Mouse (Mus musculus) left cerebral cortex, adult 18-20 months (tissue): ENCODE data around the gene Ankrd35. TPM values are rescaled to one million over a fixed set of nuclear protein-coding genes. Genes with fewer than 3 reads are reported as not detected.
A peak's percentile ranks its signal among the peaks of the same experiment; 100 is the strongest.
"Not testable (repeated sequence)": the region's sequence is repeated elsewhere in the genome, so short reads cannot be mapped to it uniquely, and the experiment has no call there.

ENCODE experiments used
- DNase-seq, 2 experiments: peaks; one replicate each; pipeline ENCODE4 v3.0.0; 2021 to 2022; ENCODE audit warnings: low spot score in 2 of 2, mixed read lengths in 1 of 2
- total RNA-seq, 2 experiments: library from RNA; stranded (reverse); gene quantifications; 2 replicates each; pipeline ENCODE4 v1.2.3; 2021

Gene Ankrd35
- total RNA-seq, 2 experiments from 2014 or later = 8.1 to 9.0 TPM

DNA sequence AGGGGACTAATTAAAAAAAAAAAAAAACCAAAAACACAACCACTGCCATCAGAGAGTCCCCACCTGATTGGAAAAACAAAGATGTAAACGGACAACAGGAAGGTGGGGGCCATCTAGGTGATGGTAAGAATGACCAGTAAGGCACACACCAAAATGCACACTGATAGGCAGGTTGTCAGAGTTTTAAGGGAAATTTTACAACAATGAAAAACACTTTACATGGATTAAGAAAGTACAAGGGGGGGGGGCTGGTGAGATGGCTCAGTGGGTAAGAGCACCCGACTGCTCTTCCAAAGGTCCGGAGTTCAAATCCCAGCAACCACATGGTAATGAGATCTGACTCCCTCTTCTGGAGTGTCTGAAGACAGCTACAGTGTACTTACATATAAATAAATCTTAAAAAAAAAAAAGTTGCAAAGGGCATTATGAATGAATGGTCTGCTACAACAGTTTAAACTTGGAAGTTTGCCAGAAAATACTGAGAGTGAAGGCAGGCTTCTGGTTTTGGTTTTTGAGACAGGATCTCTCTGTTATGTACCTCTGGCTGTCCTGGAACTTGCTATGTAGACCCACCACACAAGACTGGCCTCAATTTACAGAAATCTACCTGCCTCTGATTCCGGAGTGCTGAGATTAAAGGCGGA, 1.4 kb upstream of the Ankrd35 start:
- no peak for DNase-seq

DNA sequence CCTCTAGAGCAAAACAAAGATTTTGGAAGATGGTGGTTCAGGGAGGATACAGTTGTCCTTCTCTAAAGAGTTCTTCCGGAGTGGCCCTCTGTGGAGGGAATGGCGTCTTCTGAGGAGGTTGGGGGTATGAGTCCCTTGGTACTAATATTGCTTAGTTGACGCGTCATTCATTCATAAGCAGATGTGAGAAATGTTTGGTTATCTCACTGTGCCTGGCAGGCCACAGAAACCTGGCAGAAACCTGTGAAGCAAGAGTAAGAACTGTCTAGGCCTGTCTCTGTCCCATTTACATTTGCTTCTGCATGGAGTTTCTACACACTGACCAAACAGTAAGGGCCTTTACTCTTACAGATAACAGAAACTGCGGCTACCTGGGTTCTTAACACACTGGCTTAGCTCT, 1.6 kb downstream of the Ankrd35 start:
- no peak for DNase-seq

DNA sequence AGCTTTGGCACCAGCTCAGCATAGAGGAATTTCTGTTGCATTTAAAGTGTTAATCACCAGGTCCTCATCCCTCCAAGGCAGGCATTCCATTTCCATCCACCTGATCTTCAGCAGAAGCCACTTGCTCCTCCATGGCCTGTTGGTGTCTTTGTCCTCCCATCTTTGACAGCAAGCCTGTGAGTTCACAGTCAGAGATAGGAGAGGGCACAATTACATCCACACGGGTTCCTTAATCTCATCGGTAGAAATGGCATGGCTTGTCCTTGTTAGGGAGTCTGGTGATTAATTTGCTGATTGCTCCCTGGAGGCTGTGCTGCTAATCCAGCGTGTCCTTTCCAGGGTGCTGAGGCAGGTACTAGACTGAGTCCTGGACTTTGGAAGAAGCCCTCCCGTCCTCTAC, 3.6 kb downstream of the Ankrd35 start:
- no peak for DNase-seq

DNA sequence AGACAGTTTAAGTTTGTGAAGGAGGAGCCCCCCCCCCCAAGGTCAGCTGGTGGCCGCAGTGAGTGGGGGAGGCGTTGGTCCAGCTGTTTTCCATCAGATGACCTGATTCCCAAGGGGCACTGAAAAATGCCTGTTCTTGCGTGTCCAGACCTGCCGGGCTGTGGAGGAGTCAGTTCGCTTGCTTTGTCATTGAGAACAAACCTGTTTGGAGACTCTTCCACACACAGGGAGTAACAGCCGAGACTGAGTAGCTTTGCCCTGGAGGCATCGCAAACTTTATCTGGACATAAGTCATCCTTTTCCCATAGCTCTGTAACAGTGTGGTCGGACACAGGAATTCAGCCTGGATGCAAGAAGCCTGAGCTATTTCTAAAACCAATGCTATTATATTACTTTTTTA, 4.5 kb downstream of the Ankrd35 start:
- no peak for DNase-seq

DNA sequence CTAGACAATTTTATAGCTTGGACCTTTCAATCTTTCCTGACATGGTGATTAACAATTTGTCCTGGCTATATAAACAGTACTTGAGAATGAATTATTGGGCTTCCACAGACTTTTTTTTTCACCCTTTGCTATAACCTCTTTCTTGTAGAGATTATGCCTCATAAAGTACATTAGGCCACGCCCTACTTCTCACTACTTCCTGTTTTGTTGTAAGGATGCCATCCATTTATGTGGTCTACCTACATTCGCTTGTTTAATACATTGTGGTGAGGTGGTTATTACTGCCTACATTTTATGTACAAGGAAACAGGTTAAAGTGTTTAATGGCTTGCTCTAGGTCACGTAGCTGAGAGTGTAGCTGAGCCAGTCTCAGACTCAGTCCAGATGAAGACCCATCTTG, 5.2 kb downstream of the Ankrd35 start:
- DNase-seq = no peak

DNA sequence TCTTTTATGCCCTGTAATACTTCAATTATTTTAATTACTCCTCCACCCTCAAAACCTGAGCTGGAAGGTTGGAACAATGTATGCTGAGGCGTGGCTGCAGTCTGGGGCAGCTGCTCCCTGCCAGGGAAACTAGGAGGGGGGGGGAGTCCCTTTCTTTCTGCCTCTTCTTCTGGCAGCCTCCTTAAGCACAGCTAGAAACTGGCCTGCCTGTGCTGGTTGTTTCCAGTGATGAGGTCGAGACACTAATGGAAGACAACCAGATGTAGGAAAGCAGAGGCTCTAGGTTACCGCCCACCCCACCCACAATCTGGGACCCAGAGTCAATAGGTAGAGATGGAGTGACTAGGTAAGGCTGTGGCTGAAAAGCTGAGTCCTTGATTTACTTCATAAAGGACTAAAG, 5.8 kb downstream of the Ankrd35 start:
- DNase-seq = no peak

DNA sequence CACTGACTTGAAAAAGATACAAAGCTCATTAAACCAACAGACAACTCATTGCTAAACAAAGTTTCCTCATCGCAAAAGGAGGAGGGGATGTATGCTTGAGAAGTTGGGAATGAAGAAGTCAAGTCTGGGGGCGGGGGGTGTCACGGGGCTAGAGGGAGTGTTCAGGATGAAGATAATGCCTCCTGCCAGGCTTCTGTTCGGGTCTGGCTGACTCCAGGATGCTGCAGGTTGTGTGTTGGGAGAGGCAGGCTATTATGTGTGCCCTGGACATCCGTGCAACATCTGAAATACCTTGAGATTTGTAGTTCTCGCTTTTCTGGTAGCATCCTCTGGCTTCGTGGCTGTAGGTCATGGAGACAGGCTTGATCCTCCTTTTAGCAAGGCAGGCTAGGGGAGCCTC, 8.5 kb downstream of the Ankrd35 start:
- DNase-seq = no peak

DNA sequence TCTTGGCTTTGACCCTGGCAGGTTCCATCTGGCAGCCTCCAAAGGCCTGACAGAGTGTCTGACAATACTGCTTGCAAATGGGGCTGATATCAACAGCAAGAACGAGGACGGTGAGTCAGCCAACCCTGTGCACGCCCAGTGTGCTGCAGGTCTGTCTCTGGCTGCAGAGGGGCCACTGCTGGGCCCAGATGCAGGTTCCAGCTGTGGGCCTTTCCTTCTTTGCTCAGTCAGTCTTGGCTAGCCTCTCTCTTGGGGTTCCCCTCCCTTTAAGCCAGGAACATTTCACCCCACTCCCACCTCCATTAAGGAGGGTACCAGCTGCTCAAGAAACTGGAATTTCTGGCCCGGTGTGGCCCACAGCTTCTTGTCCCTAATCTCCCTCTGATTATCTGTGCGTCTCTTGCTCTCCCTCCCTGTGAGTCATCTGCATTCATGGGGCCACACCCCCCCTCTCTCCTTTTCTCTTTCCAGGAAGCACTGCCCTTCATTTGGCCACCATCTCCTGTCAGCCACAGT, 9.3 kb downstream of the Ankrd35 start:
- DNase-seq = no peak

DNA sequence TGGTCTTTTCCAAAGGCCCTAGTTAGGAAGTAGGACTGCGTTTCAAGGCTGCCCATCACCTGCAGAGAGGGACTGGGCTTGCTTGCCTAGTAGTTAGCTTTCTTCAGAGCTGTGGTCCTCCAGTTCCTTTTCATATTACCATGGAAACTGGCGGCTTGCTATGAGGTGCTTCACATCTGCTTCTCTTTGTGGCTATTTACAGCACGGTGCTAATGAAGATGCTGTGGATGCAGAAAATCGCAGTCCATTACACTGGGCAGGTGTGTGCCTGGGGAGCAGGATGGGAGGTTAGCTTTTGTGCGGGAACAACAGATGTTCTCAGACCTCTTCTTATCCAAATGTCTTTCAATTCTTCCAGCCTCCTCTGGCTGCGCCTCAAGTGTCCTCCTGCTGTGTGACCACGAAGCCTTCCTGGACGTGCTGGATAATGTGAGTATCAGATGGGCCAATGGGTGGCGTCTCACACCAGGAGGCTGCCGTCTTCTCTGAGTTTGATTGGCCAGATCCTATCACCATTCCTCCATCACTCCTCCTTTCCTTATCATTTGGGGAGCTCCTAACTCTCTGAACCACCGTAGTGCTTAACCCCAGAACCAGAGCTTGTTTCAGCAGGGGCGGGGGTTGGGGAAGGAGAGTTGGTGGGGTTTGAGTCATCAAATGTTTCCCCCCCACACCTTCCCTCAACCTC, 10.5 kb downstream of the Ankrd35 start:
- no peak for DNase-seq

DNA sequence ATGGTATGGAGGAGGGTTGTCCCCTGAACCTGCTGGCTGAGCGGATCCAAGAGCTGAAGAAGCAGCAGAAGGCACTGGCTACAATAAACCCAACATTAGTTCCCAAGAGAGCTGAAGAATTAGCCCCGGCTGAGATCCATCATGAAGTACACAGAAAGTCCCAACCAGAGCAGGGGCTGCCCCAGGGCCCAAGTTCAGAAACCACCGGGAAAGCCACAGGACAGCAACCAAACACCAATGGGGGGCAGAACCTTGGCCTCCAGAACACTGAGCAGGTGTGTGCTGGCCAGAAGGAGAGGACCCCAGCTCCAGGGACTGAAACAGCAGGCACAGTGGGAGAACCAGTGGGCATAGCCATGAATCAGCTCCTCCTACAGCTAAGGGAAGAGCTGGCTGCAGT, 13.6 kb downstream of the Ankrd35 start:
- DNase-seq = no peak

DNA sequence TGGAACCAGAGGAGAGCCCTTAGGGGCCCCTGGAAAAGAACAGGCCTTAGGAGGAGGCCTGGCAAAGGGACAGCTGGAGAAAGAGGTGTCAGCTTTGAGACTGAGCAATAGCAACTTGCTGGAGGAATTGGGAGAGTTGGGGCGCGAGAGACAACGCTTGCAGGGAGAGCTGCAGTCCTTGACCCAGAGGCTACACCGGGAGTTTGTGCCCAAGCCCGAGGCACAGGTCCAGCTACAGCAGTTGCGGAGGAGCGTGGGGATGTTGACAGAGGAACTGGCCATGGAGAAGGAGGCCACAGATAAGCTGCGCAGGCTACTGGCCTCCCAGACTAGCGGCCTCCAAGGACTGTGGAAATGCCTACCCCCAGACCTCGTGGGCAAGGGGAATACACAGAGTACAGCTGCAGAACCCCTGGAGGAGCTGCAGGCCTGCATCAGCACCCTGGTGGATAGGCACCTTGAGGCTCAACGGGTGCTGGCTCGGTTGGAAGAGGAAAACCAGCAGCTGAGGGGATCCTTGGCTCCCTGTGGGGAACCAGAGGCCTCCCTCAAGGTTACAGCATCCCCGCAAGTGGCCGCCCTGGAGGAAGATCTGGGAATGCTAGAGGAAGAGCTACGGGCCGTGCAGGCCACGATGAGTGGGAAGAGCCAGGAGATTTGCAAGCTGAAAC, 14.4 kb downstream of the Ankrd35 start:
- DNase-seq = no peak

DNA sequence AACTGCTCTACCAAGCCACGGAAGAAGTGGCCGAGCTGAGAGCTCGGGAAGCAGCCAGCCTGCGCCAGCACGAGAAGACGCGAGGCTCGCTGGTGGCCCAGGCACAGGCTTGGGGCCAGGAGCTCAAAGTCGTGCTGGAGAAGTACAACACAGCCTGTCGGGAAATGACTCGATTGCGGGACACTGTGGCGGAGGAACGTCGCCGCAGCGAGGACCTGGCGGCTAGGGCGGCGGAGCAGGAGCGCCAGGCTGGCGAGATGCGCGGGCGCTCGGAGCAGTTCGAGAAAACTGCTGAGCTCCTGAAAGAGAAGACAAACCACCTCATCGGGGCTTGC, 14.9 kb downstream of the Ankrd35 start:
- DNase-seq = no peak

DNA sequence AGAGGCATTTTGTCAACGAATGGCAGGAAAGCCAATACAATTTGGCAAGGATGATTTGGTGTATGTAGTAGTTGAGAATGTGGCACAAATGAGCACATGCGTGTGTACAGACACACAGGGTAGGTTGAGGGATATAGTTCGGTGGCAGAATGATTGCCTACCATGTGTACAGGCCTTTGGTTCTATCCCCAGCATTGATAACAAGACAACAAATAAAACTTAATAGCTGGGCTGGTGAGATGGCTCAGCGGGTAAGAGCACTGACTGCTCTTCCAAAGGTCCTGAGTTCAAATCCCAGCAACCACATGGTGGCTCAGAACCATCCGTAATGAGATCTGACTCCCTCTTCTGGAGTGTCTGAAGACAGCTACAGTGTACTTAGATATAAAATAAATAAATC, 16.1 kb downstream of the Ankrd35 start:
- not testable (repeated sequence) for DNase-seq

DNA sequence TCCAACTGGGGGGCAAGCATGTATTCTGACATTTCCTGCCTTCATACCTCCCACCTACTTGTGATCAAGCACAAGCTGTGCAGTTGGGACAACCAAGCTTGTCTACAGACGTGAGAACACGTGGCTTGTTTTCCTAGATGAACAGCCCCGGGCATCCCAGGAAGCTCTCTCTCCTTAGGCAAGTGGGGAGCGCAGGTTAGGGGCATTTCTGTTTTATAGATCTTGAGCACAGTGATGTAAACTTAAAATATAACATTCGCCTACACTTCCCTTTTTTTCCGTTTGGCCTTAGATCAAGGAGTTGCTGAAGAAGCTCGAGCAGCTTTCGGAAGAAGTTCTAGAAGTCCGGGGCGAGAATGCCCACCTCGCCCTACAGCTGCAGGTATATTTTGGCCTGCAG, 18.9 kb downstream of the Ankrd35 start:
- DNase-seq = no peak

DNA sequence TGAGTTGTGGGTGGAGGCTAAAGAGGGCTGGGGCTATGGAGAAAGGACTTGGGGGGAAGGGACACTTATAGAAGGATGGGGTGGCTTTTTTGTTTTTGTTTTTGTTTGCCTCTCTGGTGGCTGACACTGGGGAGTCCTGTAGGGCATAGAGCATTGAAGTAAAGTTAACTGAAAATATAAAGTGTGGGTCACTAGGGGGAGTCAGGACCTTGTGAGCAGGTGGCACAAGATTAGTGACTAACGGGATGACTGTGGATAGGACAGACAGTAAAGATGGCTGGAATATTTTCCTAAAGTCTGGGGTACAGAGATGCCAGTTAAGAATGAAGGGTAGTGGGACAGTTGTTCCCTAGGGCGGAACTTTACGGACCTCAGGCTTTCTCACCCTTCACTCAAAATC, 20.4 kb downstream of the Ankrd35 start:
- DNase-seq = no peak

DNA sequence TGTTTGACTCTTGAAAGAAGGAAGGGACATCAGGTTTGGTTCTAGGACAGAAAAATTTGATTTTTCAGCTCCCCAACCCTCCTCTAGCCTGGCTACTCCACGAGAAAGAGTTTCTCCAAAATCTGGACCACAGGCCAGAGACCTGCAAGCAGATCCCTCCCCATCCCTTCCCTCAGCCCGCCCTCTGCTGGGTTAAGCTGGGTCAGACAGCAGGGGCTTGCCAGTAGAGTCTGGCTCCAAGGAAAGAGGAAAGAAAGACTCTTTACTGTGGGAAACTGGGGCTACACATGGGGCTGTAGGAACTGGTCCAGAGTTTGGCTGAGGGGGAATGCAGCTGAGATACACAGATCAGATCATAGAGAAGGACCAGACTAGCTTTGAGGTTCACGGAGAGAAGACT, 22.6 kb downstream of the Ankrd35 start:
- DNase-seq = no peak

DNA sequence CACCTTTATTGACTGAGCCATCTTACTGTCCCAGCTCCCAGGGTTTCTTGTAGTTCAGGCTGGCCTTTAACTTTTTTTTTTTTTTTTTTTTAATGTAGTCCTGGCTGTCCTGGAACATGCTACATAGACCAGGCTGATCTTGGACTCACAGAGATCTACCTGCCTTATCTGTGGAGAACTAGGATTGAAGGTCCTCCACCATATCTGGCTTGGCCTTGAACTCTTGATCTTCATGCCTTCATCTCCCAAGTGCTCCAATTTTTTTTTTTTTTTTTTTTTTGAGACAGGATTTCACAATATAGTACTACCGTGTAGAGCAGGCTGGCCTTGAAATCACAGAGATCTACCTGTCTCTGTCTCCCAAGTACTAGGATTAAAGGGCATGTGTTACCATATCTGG, 23.6 kb downstream of the Ankrd35 start:
- no peak for DNase-seq

DNA sequence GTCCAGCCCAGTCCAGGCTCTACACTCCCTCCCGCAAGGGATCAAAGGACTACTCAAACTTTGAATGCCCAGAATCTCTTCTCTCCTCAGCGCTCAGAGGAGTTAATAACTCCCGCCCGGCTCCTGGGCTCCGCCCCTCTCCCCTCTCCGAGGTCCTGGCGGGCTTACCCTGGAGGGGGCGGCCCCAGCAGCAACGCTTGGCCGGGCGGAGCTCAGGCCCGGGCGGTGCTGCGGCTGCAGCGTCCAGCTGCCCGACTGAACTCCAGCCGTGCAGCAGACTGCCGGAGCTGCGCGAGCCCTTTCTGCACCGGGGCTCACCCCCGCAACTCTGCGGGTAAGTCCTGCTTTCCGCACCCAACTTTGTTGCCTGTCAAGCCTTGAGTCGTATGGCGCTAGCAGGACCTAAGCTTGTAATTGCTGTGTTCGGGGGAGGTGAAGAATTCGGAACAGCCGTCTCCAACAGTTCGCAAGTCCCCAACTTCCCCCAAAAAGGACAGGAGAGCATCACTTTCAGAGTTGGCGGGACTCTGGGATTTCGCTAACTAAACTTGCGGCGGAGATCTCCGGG, 26.4 kb downstream of the Ankrd35 start, which contains the start of gene Pias3:
Pias3 (plus strand) TSS at position 187 of the 568 bp plus-strand sequence.
- DNase-seq = peak; percentile 29 to 58

DNA sequence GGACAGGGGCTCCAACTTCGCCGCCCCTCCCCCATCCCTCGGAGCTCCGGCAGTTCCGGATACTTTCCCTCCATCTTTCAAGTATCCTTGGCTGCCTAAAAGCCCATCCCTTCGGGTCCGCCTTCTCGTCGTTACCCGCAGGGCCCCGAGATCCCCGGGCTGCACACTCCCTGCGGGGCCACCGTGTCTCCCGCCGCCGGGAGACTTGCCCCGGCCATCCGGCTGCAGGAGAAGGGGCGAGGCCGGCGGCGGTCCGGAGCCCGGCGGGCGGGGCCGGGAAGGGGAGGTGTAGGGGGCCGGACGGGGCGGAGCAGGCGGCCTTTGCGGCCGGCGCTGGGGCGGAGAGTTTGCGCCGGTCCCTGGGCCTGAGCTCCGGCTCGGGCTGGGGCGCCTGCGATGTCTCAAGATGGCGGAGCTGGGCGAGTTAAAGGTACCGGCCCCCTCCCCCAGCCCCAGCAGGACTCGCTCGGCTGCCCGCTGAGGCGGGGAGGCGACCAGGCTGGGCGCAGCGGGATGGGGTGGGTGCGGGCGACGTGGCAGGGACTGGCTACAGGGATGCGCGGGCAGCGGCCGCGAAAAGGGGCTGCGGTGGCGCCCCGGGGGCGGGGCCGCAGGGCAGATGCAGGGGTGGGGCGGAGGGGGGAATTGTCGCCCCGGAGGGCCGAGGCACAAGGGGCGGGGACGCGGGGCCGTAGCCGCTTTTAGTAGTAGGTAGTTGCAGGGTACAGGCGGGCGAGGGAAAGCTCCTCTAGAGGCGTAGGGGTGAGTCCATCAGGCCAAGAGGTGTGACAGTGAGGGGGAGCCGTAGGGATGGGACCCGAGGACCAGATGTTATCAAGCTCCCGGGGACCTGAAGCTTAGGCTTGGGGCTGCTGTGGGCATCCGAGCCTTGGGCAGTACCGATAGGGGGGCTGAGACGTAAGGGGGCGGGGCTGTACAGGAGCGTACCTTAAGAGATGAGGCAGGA, 27.1 kb downstream of the Ankrd35 start:
- DNase-seq = peak; percentile 74 to 82

DNA sequence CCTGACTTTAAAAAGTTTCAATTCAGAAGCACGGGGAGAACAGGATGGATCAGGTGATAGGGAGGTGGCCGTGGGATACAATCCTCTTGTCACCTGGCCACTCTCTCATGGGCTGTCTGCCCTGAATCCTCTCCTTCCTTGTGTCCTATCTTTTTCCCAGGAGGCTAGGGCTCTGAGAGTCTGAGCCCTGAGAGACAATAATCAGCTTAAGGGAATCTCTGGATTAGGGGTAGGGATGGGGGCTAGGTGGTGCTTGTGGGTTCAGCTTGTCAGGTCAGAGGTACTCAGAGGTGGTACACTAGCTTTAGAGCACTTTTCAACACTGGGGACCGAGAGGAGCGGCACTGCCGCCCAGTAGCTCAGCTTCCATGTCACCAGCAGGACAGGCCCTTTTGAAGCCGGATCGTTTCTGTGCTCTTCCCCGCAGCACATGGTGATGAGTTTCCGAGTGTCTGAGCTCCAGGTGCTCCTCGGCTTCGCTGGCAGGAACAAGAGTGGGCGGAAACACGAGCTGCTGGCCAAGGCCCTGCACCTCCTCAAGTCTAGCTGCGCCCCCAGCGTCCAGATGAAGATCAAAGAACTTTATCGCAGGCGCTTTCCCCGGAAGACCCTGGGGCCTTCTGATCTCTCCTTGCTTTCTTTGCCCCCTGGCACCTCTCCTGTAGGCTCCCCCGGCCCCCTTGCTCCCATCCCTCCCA, 29.2 kb downstream of the Ankrd35 start:
- DNase-seq = peak; percentile 53 to 63
